Mouse (Mus musculus) limb, embryonic 15.5 days (tissue): ENCODE measurements around the gene Hs6st3. TPM values are rescaled to one million over a fixed set of nuclear protein-coding genes. Genes with fewer than 3 reads are reported as not detected.

Source experiments
- ATAC-seq: fragments of 200-750 bp; cut with Nextera tagmentation; 2 replicates; pipeline ENCODE4 v1.8.0; 2017; ENCODE audit warnings: low read depth, moderate TSS enrichment; ENCODE audit not compliant: insufficient number of reproducible peaks, low FRiP score, low TSS enrichment
- H3K27ac ChIP-seq: fragments of 300-500 bp; sonication (generic); 2 replicates; pipeline ENCODE4 v1.5.1; 2015; ENCODE audit warnings: moderate library complexity, mild to moderate bottlenecking, inconsistent platforms
- H3K27me3 ChIP-seq: fragments of 300-500 bp; sonication (generic); 2 replicates; pipeline ENCODE4 v1.6.1; 2015; ENCODE audit warnings: inconsistent platforms
- H3K36me3 ChIP-seq: fragments of 300-500 bp; sonication (generic); 2 replicates; pipeline ENCODE4 v1.6.1; 2015; ENCODE audit warnings: inconsistent platforms
- H3K4me1 ChIP-seq: fragments of 300-500 bp; sonication (generic); 2 replicates; pipeline ENCODE4 v1.6.1; 2015; ENCODE audit warnings: inconsistent platforms
- H3K4me2 ChIP-seq: fragments of 300-500 bp; sonication (generic); 2 replicates; pipeline ENCODE4 v1.6.1; 2015; ENCODE audit warnings: mild to moderate bottlenecking, inconsistent platforms
- H3K4me3 ChIP-seq: fragments of 300-500 bp; sonication (generic); 2 replicates; pipeline ENCODE4 v1.5.1; 2015; ENCODE audit warnings: mild to moderate bottlenecking, inconsistent platforms
- H3K9ac ChIP-seq: fragments of 300-500 bp; sonication (generic); 2 replicates; pipeline ENCODE4 v1.6.1; 2015; ENCODE audit warnings: inconsistent platforms
- H3K9me3 ChIP-seq: fragments of 300-500 bp; sonication (generic); 2 replicates; pipeline ENCODE4 v1.6.1; 2016; ENCODE audit warnings: inconsistent platforms
- WGBS: fragments of 180-500 bp; shearing (Covaris S2); methylation state at CpG from one replicate; pipeline ENCODE4 v1.1.7; 2015; 5-methylcytosine and 5-hydroxymethylcytosine counted together
- polyA plus RNA-seq: library from polyadenylated mRNA; unstranded; fragments of >200 nt; fragmentation: Nextera tagmentation; extraction: Ambion mirVana; gene quantifications from 2 replicates; pipeline ENCODE4 v1.2.1, GENCODE M21; 2015

The Hs6st3 gene
- polyA plus RNA-seq, 1 experiment from 2014 or later, result 0.24 TPM

GRCm38 (mm10) chr14:119466899-119467588 is 328.9 kb downstream of the Hs6st3 start:
- 58% methylated on average over 5 of the region's 5 CpGs for WGBS
- H3K27me3 ChIP-seq, result no peaks in the 10 kb centered on the region

GRCm38 (mm10) chr14:119476582-119476981 is 338.4 kb downstream of the Hs6st3 start:
- Histone ChIP-seq H3K4me2 (no peak overlapping the region), H3K4me1 (no peaks in the 10 kb centered on the region), H3K36me3 (no peaks in the 10 kb centered on the region), H3K4me3 (no peak overlapping the region), H3K9me3 (no peaks in the 10 kb centered on the region), H3K27me3 (no peaks in the 10 kb centered on the region), H3K27ac (no peak overlapping the region), H3K9ac (no peak overlapping the region)
- ATAC-seq, result no peak
- WGBS, result 91% methylated on average over 9 of the region's 9 CpGs

More at GRCm38 (mm10) chr14:119466899-119467588, 328.9 kb downstream of the Hs6st3 start:
- H3K36me3 ChIP-seq, result no peaks in the 10 kb centered on the region
- H3K9ac ChIP-seq, result no peak overlapping the region
- no peak overlapping the region for H3K27ac ChIP-seq
- H3K9me3 ChIP-seq, result no peaks in the 10 kb centered on the region
- no peaks in the 10 kb centered on the region for H3K4me1 ChIP-seq
- ATAC-seq, result no peak
- H3K4me3 ChIP-seq, result no peak overlapping the region
- H3K4me2 ChIP-seq, result no peak overlapping the region

DNA sequence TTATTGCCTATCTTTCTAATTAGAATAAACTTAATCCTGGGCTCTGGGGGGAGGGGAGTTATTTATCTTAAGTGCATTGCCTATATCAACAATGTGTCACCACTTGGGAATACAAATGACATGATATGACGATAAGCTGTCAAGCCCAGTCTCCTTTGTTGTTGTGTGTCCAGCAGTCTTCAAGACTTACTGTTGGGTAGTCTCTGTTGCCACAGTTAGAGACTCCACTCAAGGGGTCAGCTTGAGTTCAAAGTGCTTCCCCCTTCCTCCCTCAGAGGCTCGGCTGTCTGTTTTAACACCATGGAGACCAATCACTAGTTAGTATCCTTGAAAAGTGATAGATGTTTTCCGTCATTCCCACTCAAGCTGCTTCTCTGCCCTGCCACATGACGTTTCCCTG is 339.7 kb downstream of the Hs6st3 start:
- Histone ChIP-seq H3K36me3 (no peaks in the 10 kb centered on the region), H3K27me3 (no peaks in the 10 kb centered on the region), H3K9ac (no peak overlapping the region), H3K27ac (no peak overlapping the region), H3K4me2 (no peak overlapping the region), H3K4me1 (no peaks in the 10 kb centered on the region), H3K9me3 (no peaks in the 10 kb centered on the region), H3K4me3 (no peak overlapping the region)
- no peak for ATAC-seq
- WGBS, result 63% methylated on average over 4 of the region's 4 CpGs

- Histone ChIP-seq H3K36me3 (no peaks in the 10 kb centered on the region), H3K27me3 (no peaks in the 10 kb centered on the region), H3K4me2 (no peak overlapping the region), H3K9ac (no peak overlapping the region), H3K4me3 (no peak overlapping the region), H3K4me1 (no peaks in the 10 kb centered on the region), H3K9me3 (no peaks in the 10 kb centered on the region), H3K27ac (no peak overlapping the region)
- WGBS, result 82% methylated on average over 5 of the region's 5 CpGs
- ATAC-seq, result no peak
These were observed 351.0 kb downstream of the Hs6st3 start for GRCm38 (mm10) chr14:119488978-119489703.

GRCm38 (mm10) chr14:119520632-119521031 is 382.5 kb downstream of the Hs6st3 start:
- H3K36me3 ChIP-seq, result no peaks in the 10 kb centered on the region
- no peak for ATAC-seq
- no peaks in the 10 kb centered on the region for H3K9me3 ChIP-seq
- H3K27me3 ChIP-seq, result no peaks in the 10 kb centered on the region
- 67% methylated on average over 5 of the region's 5 CpGs for WGBS
- H3K4me2 ChIP-seq, result no peak overlapping the region
- H3K4me1 ChIP-seq, result no peaks in the 10 kb centered on the region
- H3K27ac ChIP-seq, result no peak overlapping the region
- H3K4me3 ChIP-seq, result no peak overlapping the region
- H3K9ac ChIP-seq, result no peak overlapping the region

DNA sequence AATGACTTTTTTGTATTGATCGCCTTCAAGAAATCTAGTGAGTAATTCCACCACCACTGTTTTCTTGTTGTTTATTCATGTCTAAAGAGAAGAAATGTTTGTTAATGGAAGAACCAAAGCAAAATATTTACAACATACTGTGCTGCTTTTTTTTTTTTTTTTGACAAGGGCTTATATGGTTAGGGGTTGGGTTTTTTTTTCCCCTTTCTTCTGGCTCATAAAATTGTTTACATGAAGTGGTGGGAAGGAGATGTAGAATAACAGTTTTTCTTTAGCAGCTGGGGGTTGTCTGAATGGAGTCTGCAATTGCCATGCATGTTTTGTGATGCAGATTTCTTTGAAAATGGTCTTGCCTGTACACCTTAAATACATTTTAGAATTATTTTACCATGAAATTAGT is 382.9 kb downstream of the Hs6st3 start:
- Histone ChIP-seq H3K36me3 (no peaks in the 10 kb centered on the region), H3K27ac (no peak overlapping the region), H3K27me3 (no peaks in the 10 kb centered on the region), H3K4me2 (no peak overlapping the region), H3K9me3 (no peaks in the 10 kb centered on the region), H3K9ac (no peak overlapping the region), H3K4me1 (no peaks in the 10 kb centered on the region), H3K4me3 (no peak overlapping the region)
- 96% methylated on average over 1 of the region's 1 CpGs for WGBS
- ATAC-seq, result no peak

GRCm38 (mm10) chr14:119532889-119533546 is 394.9 kb downstream of the Hs6st3 start:
- Histone ChIP-seq H3K9me3 (no peaks in the 10 kb centered on the region), H3K27ac (no peak overlapping the region), H3K4me2 (no peak overlapping the region), H3K9ac (no peak overlapping the region), H3K36me3 (no peaks in the 10 kb centered on the region), H3K4me1 (no peaks in the 10 kb centered on the region), H3K27me3 (no peaks in the 10 kb centered on the region), H3K4me3 (no peak overlapping the region)
- 79% methylated on average over 13 of the region's 13 CpGs for WGBS
- ATAC-seq, result no peak

- no peaks in the 10 kb centered on the region for H3K4me1 ChIP-seq
- H3K9ac ChIP-seq, result no peak overlapping the region
- H3K4me3 ChIP-seq, result no peak overlapping the region
- WGBS, result 83% methylated on average over 5 of the region's 5 CpGs
- no peak for ATAC-seq
- H3K27ac ChIP-seq, result no peak overlapping the region
- H3K9me3 ChIP-seq, result no peaks in the 10 kb centered on the region
- no peaks in the 10 kb centered on the region for H3K36me3 ChIP-seq
- H3K27me3 ChIP-seq, result no peaks in the 10 kb centered on the region
- H3K4me2 ChIP-seq, result no peak overlapping the region
These were observed 402.4 kb downstream of the Hs6st3 start for GRCm38 (mm10) chr14:119540505-119540904.

DNA sequence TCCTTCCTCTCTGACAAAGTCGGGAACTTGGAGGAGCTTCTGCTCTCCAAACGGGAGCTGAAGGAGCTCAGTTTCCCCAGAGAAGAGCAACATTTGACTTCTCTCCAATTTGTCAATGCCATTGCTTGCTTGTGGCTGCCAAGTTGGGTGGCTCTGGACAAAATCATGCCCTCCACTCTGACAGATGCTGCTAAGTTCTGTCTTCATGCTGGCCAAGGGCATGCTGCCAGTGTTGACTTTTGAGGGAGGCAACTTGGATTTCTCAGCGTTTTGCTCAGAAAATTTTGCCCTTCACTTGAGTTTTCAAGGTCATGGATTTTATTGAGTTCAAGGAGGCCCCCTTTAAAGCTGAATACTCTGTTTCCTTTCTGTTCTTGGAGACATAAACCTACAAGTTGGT is 406.5 kb downstream of the Hs6st3 start:
- Histone ChIP-seq H3K9ac (no peak overlapping the region), H3K36me3 (no peaks in the 10 kb centered on the region), H3K4me2 (no peak overlapping the region), H3K4me1 (no peaks in the 10 kb centered on the region), H3K4me3 (no peak overlapping the region), H3K27me3 (no peaks in the 10 kb centered on the region), H3K9me3 (no peaks in the 10 kb centered on the region), H3K27ac (no peak overlapping the region)
- WGBS, result 65% methylated on average over 3 of the region's 3 CpGs
- ATAC-seq, result no peak

DNA sequence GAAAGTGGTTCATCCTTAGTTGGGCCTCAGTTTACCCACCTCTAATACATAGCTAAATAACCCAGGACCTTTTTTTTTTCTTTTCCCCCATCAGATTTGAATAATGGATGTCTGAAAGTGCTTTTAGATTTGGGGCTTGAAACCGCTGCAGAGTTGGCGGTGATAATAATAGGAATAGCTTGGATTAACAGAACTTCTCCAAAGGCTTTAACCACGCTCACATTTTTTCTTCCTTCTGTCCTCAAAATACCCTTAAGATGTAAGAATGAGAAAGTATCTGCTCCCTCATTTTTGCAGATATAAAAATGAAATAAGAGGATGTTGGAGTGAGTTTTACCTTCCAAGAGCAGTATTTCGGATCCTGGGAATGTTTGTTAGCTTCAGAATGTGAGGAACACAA is 420.2 kb downstream of the Hs6st3 start:
- Histone ChIP-seq H3K4me1 (no peaks in the 10 kb centered on the region), H3K4me2 (no peak overlapping the region), H3K27me3 (no peaks in the 10 kb centered on the region), H3K4me3 (no peak overlapping the region), H3K9me3 (no peaks in the 10 kb centered on the region), H3K27ac (no peak overlapping the region), H3K9ac (no peak overlapping the region), H3K36me3 (no peaks in the 10 kb centered on the region)
- WGBS, result 93% methylated on average over 4 of the region's 4 CpGs
- no peak for ATAC-seq

DNA sequence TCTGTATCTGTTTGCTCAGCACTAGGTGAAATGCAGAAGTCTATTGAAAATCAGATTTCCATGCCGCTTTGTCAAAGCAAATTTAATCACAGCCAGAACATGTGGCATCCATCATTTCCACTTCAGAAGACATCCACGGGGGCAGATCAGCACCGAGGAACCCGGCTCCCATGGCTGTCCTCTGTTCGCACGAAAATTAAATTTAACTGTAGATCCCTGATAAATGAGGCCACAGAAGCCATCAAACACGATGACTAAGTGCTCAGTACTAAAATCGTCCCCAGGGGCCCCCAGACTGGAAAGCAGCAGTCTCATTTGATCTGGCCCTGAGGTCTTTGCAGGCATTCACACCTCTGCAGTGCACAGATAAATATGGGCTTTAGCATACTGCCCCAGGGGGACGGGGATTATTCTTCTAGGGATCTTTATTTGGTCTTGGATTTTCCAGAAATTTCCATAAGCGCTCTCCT is 443.9 kb downstream of the Hs6st3 start:
- WGBS, result 20% methylated on average over 10 of the region's 10 CpGs
- no peak for ATAC-seq

GRCm38 (mm10) chr14:119585069-119585468 is 446.9 kb downstream of the Hs6st3 start:
- no peaks in the 10 kb centered on the region for H3K9me3 ChIP-seq
- H3K4me2 ChIP-seq, result no peak overlapping the region
- H3K9ac ChIP-seq, result no peak overlapping the region
- H3K36me3 ChIP-seq, result no peaks in the 10 kb centered on the region
- ATAC-seq, result no peak
- H3K4me3 ChIP-seq, result no peak overlapping the region
- H3K27me3 ChIP-seq, result no peaks in the 10 kb centered on the region
- H3K4me1 ChIP-seq, result peaks cover 4% of the 10 kb centered on the region; the same call in 1 of the 2 replicates
- WGBS, result 76% methylated on average over 4 of the region's 4 CpGs
- no peak overlapping the region for H3K27ac ChIP-seq

More for the DNA sequence above, 443.9 kb downstream of the Hs6st3 start:
- Histone ChIP-seq H3K9me3 (no peaks in the 10 kb centered on the region), H3K4me3 (no peak overlapping the region), H3K4me1 (peaks cover 4% of the 10 kb centered on the region; the same call in 1 of the 2 replicates), H3K27me3 (no peaks in the 10 kb centered on the region), H3K4me2 (no peak overlapping the region), H3K9ac (no peak overlapping the region), H3K36me3 (no peaks in the 10 kb centered on the region), H3K27ac (no peak overlapping the region)
